Mouse (Mus musculus) limb, embryonic 14.5 days (tissue): ENCODE measurements around the gene Tsr1. TPM values are rescaled to one million over a fixed set of nuclear protein-coding genes. Genes with fewer than 3 reads are reported as not detected.

ENCODE experiments used
- ATAC-seq: fragments of 200-750 bp; cut with Nextera tagmentation; 2 replicates; pipeline ENCODE4 v1.8.0; 2017; ENCODE audit warnings: low read depth, moderate number of reproducible peaks, moderate TSS enrichment; ENCODE audit not compliant: low FRiP score
- DNase-seq: peaks from one replicate; pipeline ENCODE4 v3.0.0-alpha.2; 2015; ENCODE audit warnings: low spot score
- H3K27ac ChIP-seq: fragments of 300-500 bp; sonication (generic); replicated peaks from 2 replicates; pipeline ENCODE4 v1.5.1; 2014; ENCODE audit warnings: low read depth, mild to moderate bottlenecking, low read length, moderate library complexity, mixed read lengths
- H3K27me3 ChIP-seq: fragments of 300-500 bp; sonication (generic); 2 replicates; pipeline ENCODE4 v1.6.1; 2014; ENCODE audit warnings: low read length, mixed read lengths; ENCODE audit not compliant: control insufficient read depth, insufficient read depth
- H3K36me3 ChIP-seq: fragments of 300-500 bp; sonication (generic); 2 replicates; pipeline ENCODE4 v1.6.1; 2014; ENCODE audit warnings: mild to moderate bottlenecking, low read length, moderate library complexity, mixed read lengths; ENCODE audit not compliant: control insufficient read depth, insufficient read depth
- H3K4me1 ChIP-seq: fragments of 300-500 bp; sonication (generic); 2 replicates; pipeline ENCODE4 v1.6.1; 2014; ENCODE audit warnings: antibody characterized with exemption, low read length, mixed read lengths; ENCODE audit not compliant: control insufficient read depth, insufficient read depth
- H3K4me2 ChIP-seq: fragments of 300-500 bp; sonication (generic); replicated peaks from 2 replicates; pipeline ENCODE4 v1.6.1; 2014; ENCODE audit warnings: low read depth, mild to moderate bottlenecking, low read length, moderate library complexity; ENCODE audit not compliant: severe bottlenecking
- H3K4me3 ChIP-seq: fragments of 300-500 bp; sonication (generic); replicated peaks from 2 replicates; pipeline ENCODE4 v1.5.1; 2014; ENCODE audit warnings: low read length
- H3K9ac ChIP-seq: fragments of 300-500 bp; sonication (generic); 2 replicates; pipeline ENCODE4 v1.6.1; 2014; ENCODE audit warnings: mild to moderate bottlenecking, low read depth, low read length, moderate library complexity; ENCODE audit not compliant: severe bottlenecking
- H3K9me3 ChIP-seq: fragments of 300-500 bp; sonication (generic); 2 replicates; pipeline ENCODE4 v1.6.1; 2016; ENCODE audit warnings: low read length; ENCODE audit not compliant: control insufficient read depth
- POLR2A ChIP-seq: fragments of 200-500 bp; IDR thresholded peaks from 2 replicates; pipeline ENCODE4 v1.8.0; 2012; ENCODE audit warnings: inconsistent platforms, mild to moderate bottlenecking, moderate library complexity, borderline replicate concordance; ENCODE audit not compliant: insufficient read depth, insufficient read length; ENCODE audit errors: extremely low read depth
- WGBS: fragments of 180-500 bp; shearing (Covaris S2); extraction: QIAGEN DNeasy Blood & Tissue Kit; methylation state at CpG from one replicate; pipeline ENCODE4 v1.1.7; 2014; 5-methylcytosine and 5-hydroxymethylcytosine counted together
- polyA plus RNA-seq, 2 experiments: library from polyadenylated mRNA; depleted of rRNA in 1 of 2; stranded (reverse) in 1 of 2; unstranded in 1 of 2; fragments of >200 nt; fragmentation: Nextera tagmentation in 1 of 2; extraction: Ambion mirVana in 1 of 2; gene quantifications; 2 replicates each; pipeline versions ENCODE4 v1.2.1 to v1.2.3; 2012 to 2014

Gene Tsr1
- polyA plus RNA-seq (2012; rRNA removed) (31.3 and 37.0 TPM in 2 replicates), polyA plus RNA-seq (2014; fragmentation: Nextera tagmentation; extraction: Ambion mirVana) (49.6 and 50.0 TPM in 2 replicates)

- ATAC-seq: peak; percentile 83
- 1% methylated on average over 54 of the region's 54 CpGs for WGBS
These were observed at the start of gene Tsr1 for GRCm38 (mm10) chr11:74897678-74898516. TSS of gene Tsr1 (plus strand) at chr11:74898071.

DNA sequence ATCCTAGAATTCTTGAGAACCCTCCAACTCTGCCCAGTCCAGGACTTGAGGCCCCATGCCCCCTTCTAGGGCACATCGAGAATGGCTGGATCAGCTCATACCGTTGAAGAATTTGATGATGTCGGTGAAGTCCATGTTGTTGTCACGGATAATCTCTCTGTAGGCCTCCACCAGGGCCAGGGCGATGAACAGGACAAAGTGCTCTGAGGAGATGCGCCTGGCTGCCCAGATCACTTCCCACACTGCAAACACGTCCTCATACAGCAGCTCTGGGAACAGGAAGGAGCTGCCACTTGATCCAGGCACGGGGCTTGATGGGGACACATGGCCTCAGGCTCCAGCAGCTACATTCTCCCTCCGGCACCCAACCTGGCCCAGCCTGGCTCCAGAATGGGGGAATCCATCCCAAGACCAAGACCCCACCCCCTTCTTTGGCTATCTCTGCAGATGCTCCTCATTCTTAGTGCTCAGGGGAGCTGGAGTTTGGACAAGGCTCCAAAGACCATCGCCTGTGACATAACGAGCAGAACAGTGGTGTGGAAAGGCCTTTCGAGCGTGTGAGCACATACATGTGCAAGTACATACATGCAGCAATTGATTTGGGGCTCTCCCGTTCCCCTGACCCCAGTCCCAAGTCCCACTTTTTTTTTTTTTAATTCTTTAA lies 46.7 kb upstream of the Tsr1 start:
- Histone ChIP-seq H3K9ac (no peak overlapping the region), H3K9me3 (no peaks in the 10 kb centered on the region), H3K27ac (no peak overlapping the region), H3K4me2 (no peak overlapping the region), H3K4me1 (no peaks in the 10 kb centered on the region), H3K27me3 (no peaks in the 10 kb centered on the region), H3K36me3 (no peaks in the 10 kb centered on the region), H3K4me3 (no peak overlapping the region)
- TF ChIP-seq POLR2A: no peak
- no peak for ATAC-seq
- DNase-seq: no peak
- whole genome bisulfite sequencing: 76% methylated on average over 14 of the region's 14 CpGs

More at GRCm38 (mm10) chr11:74897678-74898516, at the start of gene Tsr1:
- no peaks in the 10 kb centered on the region for H3K9me3 ChIP-seq
- H3K4me2 ChIP-seq: peak within 1 kb of the TSS; percentile 94
- peak within 1 kb of the TSS; percentile 81 for H3K4me3 ChIP-seq
- peak within 1 kb of the TSS; percentile 78 for H3K27ac ChIP-seq
- peak; percentile 89 for DNase-seq
- TF ChIP-seq POLR2A: peak; percentile 41; the same call in 1 of the 2 replicates
- H3K36me3 ChIP-seq: peaks cover 33% of the 10 kb centered on the region
- H3K27me3 ChIP-seq: no peaks in the 10 kb centered on the region
- H3K4me1 ChIP-seq: no peaks in the 10 kb centered on the region
- peak within 1 kb of the TSS; percentile 74 for H3K9ac ChIP-seq

DNA sequence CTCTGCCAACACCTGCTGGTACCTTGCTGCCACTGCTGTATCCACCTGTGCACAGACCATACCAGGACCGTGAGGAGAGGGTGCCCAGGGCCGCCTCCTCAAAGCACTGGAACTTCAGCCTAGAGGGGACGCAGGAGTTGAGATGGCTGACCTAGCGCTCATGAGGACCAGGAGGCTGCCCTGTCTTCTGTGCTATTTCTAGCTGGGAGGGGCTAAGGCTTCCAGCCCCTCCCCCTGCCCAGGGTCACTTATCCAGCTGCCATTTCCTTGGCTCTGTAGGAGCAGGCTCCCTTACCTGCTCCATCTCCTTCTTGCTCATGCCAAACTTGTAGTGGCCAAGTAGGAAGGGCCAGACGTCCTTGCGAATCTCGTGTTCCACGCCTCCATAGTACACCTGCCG lies 40.1 kb upstream of the Tsr1 start:
- Histone ChIP-seq H3K4me3 (no peak overlapping the region), H3K27me3 (no peaks in the 10 kb centered on the region), H3K4me2 (no peak overlapping the region), H3K4me1 (no peaks in the 10 kb centered on the region), H3K9me3 (no peaks in the 10 kb centered on the region), H3K36me3 (no peaks in the 10 kb centered on the region), H3K9ac (no peak overlapping the region), H3K27ac (no peak overlapping the region)
- ATAC-seq: no peak
- 79% methylated on average over 9 of the region's 9 CpGs for WGBS
- no peak for TF ChIP-seq POLR2A
- no peak for DNase-seq

DNA sequence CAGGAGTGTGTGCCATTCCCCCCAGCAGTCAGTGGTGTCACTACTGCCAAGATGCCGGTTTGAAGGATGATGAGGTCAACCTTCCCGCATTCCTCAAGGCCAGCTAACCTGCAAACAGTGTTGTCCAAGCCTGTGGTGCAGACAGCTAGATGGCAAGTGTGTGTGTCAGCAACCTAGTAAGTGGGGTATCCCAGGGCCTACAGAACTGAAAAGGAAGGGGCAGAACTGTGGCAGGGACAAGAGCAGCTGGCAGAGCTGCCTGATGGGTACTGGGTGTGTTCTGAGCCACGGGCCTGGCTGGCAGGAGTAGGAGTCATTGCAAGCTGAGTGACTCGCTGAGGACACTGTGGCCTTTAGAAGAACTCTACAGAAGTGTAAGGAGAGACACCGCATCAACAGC lies 35.7 kb upstream of the Tsr1 start:
- H3K4me2 ChIP-seq: no peak overlapping the region
- no peaks in the 10 kb centered on the region for H3K9me3 ChIP-seq
- no peak for ATAC-seq
- no peak for DNase-seq
- H3K27ac ChIP-seq: no peak overlapping the region
- no peaks in the 10 kb centered on the region for H3K4me1 ChIP-seq
- WGBS: 79% methylated on average over 5 of the region's 5 CpGs
- no peaks in the 10 kb centered on the region for H3K36me3 ChIP-seq
- no peak overlapping the region for H3K4me3 ChIP-seq
- no peak overlapping the region for H3K9ac ChIP-seq
- TF ChIP-seq POLR2A: no peak
- no peaks in the 10 kb centered on the region for H3K27me3 ChIP-seq

DNA sequence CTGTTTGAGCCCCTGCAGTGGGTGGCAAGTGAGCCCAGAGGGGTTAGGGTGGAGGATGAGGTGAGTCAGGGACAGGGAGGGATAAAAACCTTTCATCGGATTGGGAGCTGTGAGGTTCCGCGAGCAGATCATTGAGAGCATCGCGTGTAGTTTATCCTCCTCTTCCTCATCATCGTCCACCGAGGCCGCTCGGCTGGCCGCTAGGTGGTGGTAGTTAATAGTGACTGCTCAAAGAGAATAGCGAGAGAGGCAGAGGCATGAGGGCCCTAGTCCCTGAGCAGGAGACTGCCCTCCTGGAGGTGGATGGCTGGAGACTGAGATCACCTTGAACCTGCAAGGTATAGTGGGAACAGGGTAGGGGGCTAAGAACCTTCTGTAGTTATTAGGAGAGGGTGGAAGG lies 34.4 kb upstream of the Tsr1 start:
- H3K9ac ChIP-seq: no peak overlapping the region
- ATAC-seq (no peak), DNase-seq (no peak)
- 24% methylated on average over 11 of the region's 11 CpGs for WGBS
- no peaks in the 10 kb centered on the region for H3K9me3 ChIP-seq
- H3K36me3 ChIP-seq: no peaks in the 10 kb centered on the region
- no peaks in the 10 kb centered on the region for H3K4me1 ChIP-seq
- no peak overlapping the region for H3K4me3 ChIP-seq
- H3K4me2 ChIP-seq: no peak overlapping the region
- no peak overlapping the region for H3K27ac ChIP-seq
- TF ChIP-seq POLR2A: no peak
- no peaks in the 10 kb centered on the region for H3K27me3 ChIP-seq
